Mouse (Mus musculus) midbrain, postnatal 0 days (tissue): ENCODE measurements at regions not wholly inside any gene's neighbourhood (a gene's known extent, or its start where the extent isn't known, plus 50 kb on each side); places are given as distances from the start of the nearest gene placed in this dataset.

Source experiments
- ATAC-seq: fragments of 200-750 bp; cut with Nextera tagmentation; 2 replicates; pipeline ENCODE4 v1.8.0; 2017; ENCODE audit warnings: moderate number of reproducible peaks, mild to moderate bottlenecking, moderate TSS enrichment, moderate library complexity; ENCODE audit not compliant: low FRiP score
- DNase-seq: peaks from one replicate; pipeline ENCODE4 v3.0.0-alpha.2; 2015; ENCODE audit warnings: low spot score
- H3K27ac ChIP-seq: fragments of 300-500 bp; sonication (generic); 2 replicates; pipeline ENCODE4 v1.5.1; 2014; ENCODE audit warnings: low read depth, mild to moderate bottlenecking, low read length, mixed read lengths
- H3K27me3 ChIP-seq: fragments of 300-500 bp; sonication (generic); 2 replicates; pipeline ENCODE4 v1.6.1; 2014; ENCODE audit warnings: low read length, control low read depth, mixed read lengths; ENCODE audit not compliant: insufficient read depth
- H3K36me3 ChIP-seq: fragments of 300-500 bp; sonication (generic); 2 replicates; pipeline ENCODE4 v1.6.1; 2014; ENCODE audit warnings: low read length, control low read depth, mixed read lengths; ENCODE audit not compliant: insufficient read depth
- H3K4me1 ChIP-seq: fragments of 300-500 bp; sonication (generic); 2 replicates; pipeline ENCODE4 v1.6.1; 2014; ENCODE audit warnings: mild to moderate bottlenecking, control low read depth, antibody characterized with exemption, low read length, mixed read lengths; ENCODE audit not compliant: insufficient read depth
- H3K4me2 ChIP-seq: fragments of 300-500 bp; sonication (generic); 2 replicates; pipeline ENCODE4 v1.6.1; 2014; ENCODE audit warnings: low read depth, mild to moderate bottlenecking, low read length, mixed read lengths; ENCODE audit not compliant: poor library complexity, severe bottlenecking
- H3K4me3 ChIP-seq: fragments of 300-500 bp; sonication (generic); 2 replicates; pipeline ENCODE4 v1.5.1; 2014; ENCODE audit warnings: low read depth, mild to moderate bottlenecking, low read length, moderate library complexity
- H3K9ac ChIP-seq: fragments of 300-500 bp; sonication (generic); replicated peaks from 2 replicates; pipeline ENCODE4 v1.6.1; 2014; ENCODE audit warnings: mild to moderate bottlenecking, low read length, moderate library complexity, mixed read lengths; ENCODE audit not compliant: poor library complexity, severe bottlenecking
- H3K9me3 ChIP-seq: fragments of 300-500 bp; sonication (generic); 2 replicates; pipeline ENCODE4 v1.6.1; 2016; ENCODE audit warnings: low read length, control low read depth
- CTCF ChIP-seq: IDR thresholded peaks from 2 replicates; pipeline ENCODE4 v1.5.1; 2016; ENCODE audit warnings: antibody characterized with exemption, mild to moderate bottlenecking
- WGBS: fragments of 180-500 bp; shearing (Covaris S2); extraction: QIAGEN DNeasy Blood & Tissue Kit; methylation state at CpG from one replicate; pipeline ENCODE4 v1.1.7; 2014; 5-methylcytosine and 5-hydroxymethylcytosine counted together

GRCm38 (mm10) chr8:12504240-12504639 lies 68.6 kb upstream of the Spaca7 start:
- H3K27me3 ChIP-seq: peaks cover 22% of the 10 kb centered on the region
- WGBS: 6% methylated on average over 11 of the region's 11 CpGs
- no peak overlapping the region for H3K9ac ChIP-seq
- no peak for DNase-seq
- H3K4me3 ChIP-seq: no peak overlapping the region
- H3K4me2 ChIP-seq: no peak overlapping the region
- no peaks in the 10 kb centered on the region; the same call in 1 of the 2 replicates for H3K4me1 ChIP-seq
- TF ChIP-seq CTCF: no peak
- no peaks in the 10 kb centered on the region for H3K36me3 ChIP-seq
- ATAC-seq: no peak
- no peaks in the 10 kb centered on the region for H3K9me3 ChIP-seq
- no peak overlapping the region for H3K27ac ChIP-seq

GRCm38 (mm10) chr8:12504777-12505176 lies 68.1 kb upstream of the Spaca7 start:
- Histone ChIP-seq H3K9me3 (no peaks in the 10 kb centered on the region), H3K4me3 (no peak overlapping the region), H3K27me3 (peaks cover 22% of the 10 kb centered on the region), H3K36me3 (no peaks in the 10 kb centered on the region), H3K9ac (no peak overlapping the region), H3K27ac (no peak overlapping the region), H3K4me1 (no peaks in the 10 kb centered on the region; the same call in 1 of the 2 replicates), H3K4me2 (no peak overlapping the region)
- ATAC-seq: no peak
- TF ChIP-seq CTCF: no peak
- DNase-seq: no peak
- 15% methylated on average over 3 of the region's 3 CpGs for whole genome bisulfite sequencing

GRCm38 (mm10) chr8:12510233-12510632 lies 62.6 kb upstream of the Spaca7 start:
- WGBS: 60% methylated on average over 2 of the region's 2 CpGs

GRCm38 (mm10) chr8:12513042-12513441 lies 59.8 kb upstream of the Spaca7 start:
- no peak overlapping the region for H3K4me3 ChIP-seq
- ATAC-seq: no peak
- no peak for TF ChIP-seq CTCF

More at GRCm38 (mm10) chr8:12510233-12510632, 62.6 kb upstream of the Spaca7 start:
- no peak for DNase-seq
- no peak for TF ChIP-seq CTCF
- no peaks in the 10 kb centered on the region for H3K4me1 ChIP-seq
- no peaks in the 10 kb centered on the region for H3K9me3 ChIP-seq
- H3K9ac ChIP-seq: no peak overlapping the region
- peaks cover 4% of the 10 kb centered on the region; the same call in 1 of the 2 replicates for H3K27me3 ChIP-seq
- ATAC-seq: no peak
- no peak overlapping the region for H3K4me3 ChIP-seq
- no peak overlapping the region for H3K4me2 ChIP-seq
- no peaks in the 10 kb centered on the region for H3K36me3 ChIP-seq
- no peak overlapping the region for H3K27ac ChIP-seq

GRCm38 (mm10) chr8:12514138-12514537 lies 58.7 kb upstream of the Spaca7 start:
- no peaks in the 10 kb centered on the region for H3K27me3 ChIP-seq
- WGBS: 69% methylated on average over 7 of the region's 7 CpGs
- no peak overlapping the region for H3K9ac ChIP-seq
- H3K9me3 ChIP-seq: 0 out of 2 replicates have a peak, but pooled peaks cover 3% of the 10 kb centered on the region
- no peaks in the 10 kb centered on the region for H3K36me3 ChIP-seq
- H3K27ac ChIP-seq: no peak overlapping the region
- no peaks in the 10 kb centered on the region for H3K4me1 ChIP-seq
- H3K4me2 ChIP-seq: no peak overlapping the region
- no peak for DNase-seq
- TF ChIP-seq CTCF: no peak
- no peak overlapping the region for H3K4me3 ChIP-seq
- no peak for ATAC-seq

More at GRCm38 (mm10) chr8:12513042-12513441, 59.8 kb upstream of the Spaca7 start:
- DNase-seq: no peak
- Histone ChIP-seq H3K4me1 (no peaks in the 10 kb centered on the region), H3K36me3 (no peaks in the 10 kb centered on the region), H3K4me2 (no peak overlapping the region), H3K27me3 (no peaks in the 10 kb centered on the region), H3K9me3 (no peaks in the 10 kb centered on the region), H3K9ac (no peak overlapping the region), H3K27ac (no peak overlapping the region)
- 50% methylated on average over 9 of the region's 9 CpGs for WGBS

GRCm38 (mm10) chr8:12521636-12522035 lies 51.2 kb upstream of the Spaca7 start:
- H3K4me1 ChIP-seq: 0 out of 2 replicates have a peak, but pooled peaks cover 2% of the 10 kb centered on the region
- no peak overlapping the region for H3K4me3 ChIP-seq
- DNase-seq: no peak

More at GRCm38 (mm10) chr8:12521636-12522035, 51.2 kb upstream of the Spaca7 start:
- WGBS: 19% methylated on average over 9 of the region's 9 CpGs
- no peak for ATAC-seq
- Histone ChIP-seq H3K9ac (no peak overlapping the region), H3K4me2 (no peak overlapping the region), H3K9me3 (0 out of 2 replicates have a peak, but pooled peaks cover 5% of the 10 kb centered on the region), H3K27ac (no peak overlapping the region), H3K27me3 (no peaks in the 10 kb centered on the region; the same call in 1 of the 2 replicates), H3K36me3 (no peaks in the 10 kb centered on the region)
- no peak for TF ChIP-seq CTCF
